Mouse (Mus musculus): ENCODE results near the gene Slc38a4.

Gene Slc38a4

GRCm38 (mm10) chr15:96971906-96972305 lies 83.8 kb downstream of the Slc38a4 start:
- TF ChIP-seq GATA4 (IDR thresholded peaks at IDR 0.05; ENCODE audit: insufficient replicate concordance, low read length) = no peak

- no peak for TF ChIP-seq GATA4 (IDR thresholded peaks at IDR 0.05; ENCODE audit: insufficient replicate concordance, low read length)
These were observed 86.0 kb downstream of the Slc38a4 start for GRCm38 (mm10) chr15:96969792-96970191.

- TF ChIP-seq GATA4 (IDR thresholded peaks at IDR 0.05; ENCODE audit: insufficient replicate concordance, low read length) = no peak
These were observed 87.0 kb downstream of the Slc38a4 start for GRCm38 (mm10) chr15:96968741-96969140.

GRCm38 (mm10) chr15:96966326-96966725 lies 89.4 kb downstream of the Slc38a4 start:
- no peak for TF ChIP-seq GATA4 (IDR thresholded peaks at IDR 0.05; ENCODE audit: insufficient replicate concordance, low read length)

GRCm38 (mm10) chr15:96963735-96964134 lies 92.0 kb downstream of the Slc38a4 start:
- no peak for TF ChIP-seq GATA4 (IDR thresholded peaks at IDR 0.05; ENCODE audit: insufficient replicate concordance, low read length)

GRCm38 (mm10) chr15:96963318-96963717 lies 92.4 kb downstream of the Slc38a4 start:
- TF ChIP-seq GATA4 (IDR thresholded peaks at IDR 0.05; ENCODE audit: insufficient replicate concordance, low read length) = no peak

GRCm38 (mm10) chr15:96960343-96960742 lies 95.4 kb downstream of the Slc38a4 start:
- TF ChIP-seq GATA4 (IDR thresholded peaks at IDR 0.05; ENCODE audit: insufficient replicate concordance, low read length) = no peak

GRCm38 (mm10) chr15:96959247-96959646 lies 96.5 kb downstream of the Slc38a4 start:
- TF ChIP-seq GATA4 (IDR thresholded peaks at IDR 0.05; ENCODE audit: insufficient replicate concordance, low read length) = no peak

GRCm38 (mm10) chr15:96956699-96957098 lies 99.1 kb downstream of the Slc38a4 start:
- no peak for TF ChIP-seq GATA4 (IDR thresholded peaks at IDR 0.05; ENCODE audit: insufficient replicate concordance, low read length)

GRCm38 (mm10) chr15:96954389-96954788 lies 101.4 kb downstream of the Slc38a4 start:
- TF ChIP-seq GATA4 (IDR thresholded peaks at IDR 0.05; ENCODE audit: insufficient replicate concordance, low read length) = no peak

GRCm38 (mm10) chr15:96953938-96954238 lies 101.9 kb downstream of the Slc38a4 start:
- no peak for TF ChIP-seq GATA4 (IDR thresholded peaks at IDR 0.05; ENCODE audit: insufficient replicate concordance, low read length)

GRCm38 (mm10) chr15:96953112-96953937 lies 102.4 kb downstream of the Slc38a4 start:
- TF ChIP-seq GATA4 (IDR thresholded peaks at IDR 0.05; ENCODE audit: insufficient replicate concordance, low read length) = no peak

GRCm38 (mm10) chr15:96952488-96952887 lies 103.3 kb downstream of the Slc38a4 start:
- TF ChIP-seq GATA4 (IDR thresholded peaks at IDR 0.05; ENCODE audit: insufficient replicate concordance, low read length) = no peak

- TF ChIP-seq GATA4 (IDR thresholded peaks at IDR 0.05; ENCODE audit: insufficient replicate concordance, low read length) = no peak
These were observed 104.0 kb downstream of the Slc38a4 start for GRCm38 (mm10) chr15:96951783-96952182.

GRCm38 (mm10) chr15:96948471-96948870 lies 107.3 kb downstream of the Slc38a4 start:
- TF ChIP-seq GATA4 (IDR thresholded peaks at IDR 0.05; ENCODE audit: insufficient replicate concordance, low read length) = no peak
